Mouse (Mus musculus): ENCODE results near the gene R3hdm4. TPM values are rescaled to one million over a fixed set of nuclear protein-coding genes. Genes with fewer than 3 reads are reported as not detected.

The R3hdm4 gene
- polyA plus RNA-seq, 1 experiment from 2014 or later = 179 TPM

DNA sequence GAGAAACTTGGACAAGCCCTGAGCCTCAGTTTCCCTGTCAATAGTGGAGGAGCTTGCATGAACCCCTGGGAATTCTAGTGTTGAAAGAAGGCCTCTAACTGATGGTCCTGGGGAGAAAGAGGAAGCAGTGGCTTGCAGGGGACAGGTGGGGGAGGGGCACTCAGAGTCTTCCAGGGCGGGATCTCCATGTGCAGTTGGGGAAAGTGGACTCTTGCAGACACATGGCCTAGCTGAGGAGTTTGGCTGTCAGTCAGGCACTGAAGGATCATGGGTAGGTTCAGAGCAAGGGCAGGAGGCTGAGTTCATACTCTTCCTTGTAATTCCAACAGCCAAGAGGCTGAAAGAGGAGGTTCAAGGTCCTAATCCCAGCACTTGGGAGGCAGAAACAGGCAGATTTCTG lies 43.8 kb downstream of the R3hdm4 start:
- H3K9ac ChIP-seq = no peak overlapping the region
- ATAC-seq (ENCODE audit: insufficient number of reproducible peaks, low FRiP score, low TSS enrichment, low read depth) = no peak
- H3K9me3 ChIP-seq (replicated peaks) = no peaks in the 10 kb centered on the region
- no peaks in the 10 kb centered on the region for H3K36me3 ChIP-seq
- no peak overlapping the region for H3K27ac ChIP-seq (replicated peaks)
- peaks cover 49% of the 10 kb centered on the region for H3K4me1 ChIP-seq
- H3K27me3 ChIP-seq = no peaks in the 10 kb centered on the region; the same call in 1 of the 2 replicates
- H3K4me3 ChIP-seq (replicated peaks) = no peak overlapping the region
- no peak overlapping the region for H3K4me2 ChIP-seq (replicated peaks)
- WGBS = 68% methylated on average over 1 of the region's 1 CpGs

DNA sequence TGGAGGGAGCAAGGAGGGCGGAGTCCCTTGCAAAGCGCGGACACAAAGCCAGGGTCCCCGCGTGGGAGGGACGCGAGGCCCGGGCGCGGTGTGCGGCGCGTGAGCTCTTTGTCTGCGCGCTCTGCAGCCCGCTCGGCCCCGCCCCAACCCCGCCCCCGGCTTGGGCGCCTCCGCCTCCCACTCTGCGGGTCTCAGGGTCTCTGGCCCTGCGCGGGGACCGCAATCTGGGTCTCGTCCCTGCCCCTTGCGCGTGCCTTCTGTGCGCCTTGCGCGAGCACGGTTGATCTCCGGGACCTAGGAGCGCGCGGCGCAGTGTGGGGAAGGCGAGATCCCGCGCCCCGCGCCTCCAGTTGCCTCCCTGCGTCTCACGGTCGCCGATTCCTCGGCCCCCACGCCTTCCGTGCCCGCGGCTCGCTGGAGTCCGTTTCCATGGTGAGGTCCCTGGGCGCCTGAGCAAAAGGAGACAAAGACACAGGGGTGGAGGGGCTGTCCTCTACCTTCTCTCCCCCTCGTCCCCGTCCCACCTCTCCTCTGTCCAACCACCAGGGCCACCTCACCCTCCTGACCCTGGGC lies 46.6 kb downstream of the R3hdm4 start, which contains the start of the genes Prtn3 and Plppr3:
Prtn3 (plus strand) TSS at position 187 of the 573 bp plus-strand sequence.
Plppr3 (minus strand) TSS at position 345 of the 573 bp plus-strand sequence.
- Histone ChIP-seq H3K9ac (peak within 1 kb of the TSS; percentile 81), H3K4me2 (replicated peaks) (peak within 1 kb of the TSS; percentile 93), H3K27me3 (no peaks in the 10 kb centered on the region), H3K4me3 (replicated peaks) (peak within 1 kb of the TSS; percentile 72), H3K36me3 (peaks cover 10% of the 10 kb centered on the region; the same call in 1 of the 2 replicates), H3K27ac (replicated peaks) (peak within 1 kb of the TSS; percentile 81), H3K4me1 (peaks cover 34% of the 10 kb centered on the region), H3K9me3 (replicated peaks) (no peaks in the 10 kb centered on the region)
- ATAC-seq (ENCODE audit: insufficient number of reproducible peaks, low FRiP score, low TSS enrichment, low read depth) = peak; percentile 90
- WGBS = under 1% methylated on average over 55 of the region's 57 CpGs

GRCm38 (mm10) chr10:79873715-79874289 lies 47.2 kb downstream of the R3hdm4 start:
- Histone ChIP-seq H3K4me3 (replicated peaks) (peak overlapping the region; percentile 72), H3K27me3 (no peaks in the 10 kb centered on the region), H3K9ac (peak overlapping the region; percentile 81), H3K36me3 (peaks cover 10% of the 10 kb centered on the region; the same call in 1 of the 2 replicates), H3K4me2 (replicated peaks) (peak overlapping the region; percentile 93), H3K27ac (replicated peaks) (peak overlapping the region; percentile 81), H3K9me3 (replicated peaks) (no peaks in the 10 kb centered on the region), H3K4me1 (peaks cover 34% of the 10 kb centered on the region)
- 1% methylated on average over 26 of the region's 26 CpGs for WGBS
- no peak for ATAC-seq (ENCODE audit: insufficient number of reproducible peaks, low FRiP score, low TSS enrichment, low read depth)

- 0 out of 2 replicates have a peak overlapping the region, but pooled peaks have one; percentile 39 for H3K27ac ChIP-seq (replicated peaks)
- H3K4me1 ChIP-seq = peaks cover 34% of the 10 kb centered on the region
These were observed 47.7 kb downstream of the R3hdm4 start for GRCm38 (mm10) chr10:79873313-79873712.

DNA sequence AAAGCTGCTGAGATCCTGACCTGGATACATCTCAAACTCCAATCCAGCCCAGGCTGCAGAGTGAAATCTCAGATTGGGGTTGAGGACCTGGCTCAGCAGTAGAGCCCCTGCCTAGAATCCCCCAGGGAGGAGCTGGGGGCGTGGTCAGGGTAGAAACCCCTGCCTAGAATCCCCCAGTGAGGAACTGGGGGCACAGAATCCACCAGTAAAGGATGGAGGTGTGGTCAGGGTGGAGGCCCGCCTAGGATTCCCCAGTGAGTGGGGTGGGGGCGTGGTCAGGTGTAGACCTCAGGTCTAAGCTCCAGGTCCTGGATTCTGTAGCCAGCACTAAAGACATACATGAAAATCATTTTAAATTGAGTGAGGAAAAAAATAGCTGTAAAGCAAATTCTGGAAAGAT lies 48.1 kb downstream of the R3hdm4 start:
- H3K4me1 ChIP-seq = peaks cover 33% of the 10 kb centered on the region
- H3K9me3 ChIP-seq (replicated peaks) = no peaks in the 10 kb centered on the region
- H3K36me3 ChIP-seq = peaks cover 10% of the 10 kb centered on the region; the same call in 1 of the 2 replicates
- no peaks in the 10 kb centered on the region for H3K27me3 ChIP-seq
- H3K9ac ChIP-seq = no peak overlapping the region
- no peak overlapping the region for H3K27ac ChIP-seq (replicated peaks)
- H3K4me3 ChIP-seq (replicated peaks) = peak overlapping the region; percentile 72
- 47% methylated on average over 3 of the region's 3 CpGs for WGBS
- no peak for ATAC-seq (ENCODE audit: insufficient number of reproducible peaks, low FRiP score, low TSS enrichment, low read depth)
- H3K4me2 ChIP-seq (replicated peaks) = peak overlapping the region; percentile 93

More at GRCm38 (mm10) chr10:79873313-79873712, 47.7 kb downstream of the R3hdm4 start:
- Histone ChIP-seq H3K27me3 (no peaks in the 10 kb centered on the region), H3K4me2 (replicated peaks) (peak overlapping the region; percentile 93), H3K36me3 (peaks cover 10% of the 10 kb centered on the region; the same call in 1 of the 2 replicates), H3K9me3 (replicated peaks) (no peaks in the 10 kb centered on the region), H3K4me3 (replicated peaks) (peak overlapping the region; percentile 72), H3K9ac (0 out of 2 replicates have a peak overlapping the region, but pooled peaks have one; percentile 81)
- ATAC-seq (ENCODE audit: insufficient number of reproducible peaks, low FRiP score, low TSS enrichment, low read depth) = no peak
- 3% methylated on average over 6 of the region's 6 CpGs for WGBS

- no peak overlapping the region for H3K4me3 ChIP-seq (replicated peaks)
- no peak for ATAC-seq (ENCODE audit: insufficient number of reproducible peaks, low FRiP score, low TSS enrichment, low read depth)
- H3K9me3 ChIP-seq (replicated peaks) = no peaks in the 10 kb centered on the region
- 90% methylated on average over 8 of the region's 8 CpGs for WGBS
- no peaks in the 10 kb centered on the region for H3K27me3 ChIP-seq
- H3K4me2 ChIP-seq (replicated peaks) = no peak overlapping the region
- H3K27ac ChIP-seq (replicated peaks) = no peak overlapping the region
- no peak overlapping the region for H3K9ac ChIP-seq
- H3K4me1 ChIP-seq = peaks cover 26% of the 10 kb centered on the region
- peaks cover 10% of the 10 kb centered on the region; the same call in 1 of the 2 replicates for H3K36me3 ChIP-seq
These were observed 49.2 kb downstream of the R3hdm4 start for GRCm38 (mm10) chr10:79871845-79872244.

DNA sequence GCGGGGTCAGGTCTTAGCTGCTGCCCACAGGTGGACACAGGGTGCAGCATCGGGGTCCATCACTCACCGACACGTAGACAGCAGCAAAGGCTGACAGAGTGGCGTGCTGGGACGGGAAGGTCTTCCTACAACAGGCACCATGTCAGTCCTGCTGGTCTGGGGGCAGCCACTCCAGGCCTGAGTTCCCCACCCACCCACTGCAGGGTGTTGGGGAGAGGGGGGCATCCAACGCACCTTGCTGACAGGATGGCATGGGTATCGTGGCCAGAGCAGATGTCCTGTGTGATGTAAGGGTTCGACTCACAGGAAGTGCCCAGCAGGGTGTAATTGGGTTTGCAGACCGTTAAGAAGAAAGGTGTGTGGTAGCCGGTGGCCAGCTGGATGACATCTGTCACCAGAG lies 54.4 kb downstream of the R3hdm4 start:
- no peak overlapping the region for H3K27ac ChIP-seq (replicated peaks)
- no peak for ATAC-seq (ENCODE audit: insufficient number of reproducible peaks, low FRiP score, low TSS enrichment, low read depth)
- H3K4me2 ChIP-seq (replicated peaks) = no peak overlapping the region
- H3K36me3 ChIP-seq = peaks cover 54% of the 10 kb centered on the region
- no peaks in the 10 kb centered on the region for H3K9me3 ChIP-seq (replicated peaks)
- H3K27me3 ChIP-seq = no peaks in the 10 kb centered on the region
- peaks cover 17% of the 10 kb centered on the region for H3K4me1 ChIP-seq
- H3K4me3 ChIP-seq (replicated peaks) = no peak overlapping the region
- WGBS = 74% methylated on average over 11 of the region's 11 CpGs
- no peak overlapping the region for H3K9ac ChIP-seq

DNA sequence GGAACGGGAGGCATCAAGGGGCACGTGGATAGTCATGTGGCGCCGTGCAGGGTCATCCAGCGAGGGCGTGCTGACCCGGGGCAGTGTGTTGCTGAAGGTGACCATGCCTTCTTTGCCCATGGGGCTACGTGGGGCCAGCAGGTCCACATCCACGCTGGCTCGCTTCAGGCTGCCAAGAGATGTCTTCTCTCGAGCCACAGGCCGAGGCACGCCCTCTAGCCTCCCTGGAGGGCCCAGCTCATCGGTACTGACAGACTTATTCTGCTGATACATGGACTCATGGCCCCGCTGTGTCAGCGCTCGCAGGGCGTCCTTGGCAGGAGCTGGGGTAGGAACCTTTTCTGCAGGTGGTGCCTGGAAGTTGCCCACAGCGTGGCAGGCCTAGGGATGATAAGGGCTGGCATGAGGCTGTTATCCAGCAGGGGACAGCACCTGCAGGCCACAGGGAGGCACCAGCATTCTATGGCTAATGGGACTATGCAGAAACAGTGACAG lies 55.2 kb downstream of the R3hdm4 start:
- ATAC-seq (ENCODE audit: insufficient number of reproducible peaks, low FRiP score, low TSS enrichment, low read depth) = no peak
- WGBS = 67% methylated on average over 19 of the region's 19 CpGs
- Histone ChIP-seq H3K9ac (no peak overlapping the region), H3K4me2 (replicated peaks) (no peak overlapping the region), H3K4me3 (replicated peaks) (no peak overlapping the region), H3K27me3 (no peaks in the 10 kb centered on the region), H3K36me3 (peaks cover 56% of the 10 kb centered on the region), H3K4me1 (peaks cover 24% of the 10 kb centered on the region), H3K27ac (replicated peaks) (no peak overlapping the region), H3K9me3 (replicated peaks) (no peaks in the 10 kb centered on the region)

DNA sequence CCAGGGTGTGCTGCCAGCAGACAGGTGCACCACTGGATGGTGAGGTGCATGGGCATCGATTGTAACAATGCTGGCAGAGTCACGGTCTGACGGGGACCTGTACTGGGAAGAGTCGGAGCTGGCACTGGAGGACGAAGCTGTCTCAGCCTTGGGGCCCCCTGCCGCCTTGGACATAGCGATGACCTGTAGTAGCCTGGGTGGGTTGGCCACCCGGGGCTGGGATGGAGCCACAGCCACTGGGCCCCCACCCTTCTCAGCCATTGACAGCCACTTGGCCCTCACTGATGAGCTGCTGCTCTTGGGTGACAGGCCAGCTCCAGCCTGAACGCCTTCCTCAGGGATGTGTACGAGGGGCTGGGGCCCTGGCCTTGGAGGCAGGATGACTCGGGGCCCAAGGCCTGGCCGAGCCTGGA lies 55.8 kb downstream of the R3hdm4 start:
- no peaks in the 10 kb centered on the region for H3K27me3 ChIP-seq
- WGBS = 56% methylated on average over 12 of the region's 12 CpGs
- H3K36me3 ChIP-seq = peaks cover 62% of the 10 kb centered on the region
- peaks cover 31% of the 10 kb centered on the region for H3K4me1 ChIP-seq
- no peak overlapping the region for H3K4me2 ChIP-seq (replicated peaks)
- peak; percentile 22; the same call in 1 of the 2 replicates for ATAC-seq (ENCODE audit: insufficient number of reproducible peaks, low FRiP score, low TSS enrichment, low read depth)
- no peaks in the 10 kb centered on the region for H3K9me3 ChIP-seq (replicated peaks)
- no peak overlapping the region for H3K9ac ChIP-seq
- no peak overlapping the region for H3K4me3 ChIP-seq (replicated peaks)
- 0 out of 2 replicates have a peak overlapping the region, but pooled peaks have one; percentile 13 for H3K27ac ChIP-seq (replicated peaks)

GRCm38 (mm10) chr10:79864351-79865188 lies 56.4 kb downstream of the R3hdm4 start:
- Histone ChIP-seq H3K4me2 (replicated peaks) (no peak overlapping the region), H3K27me3 (no peaks in the 10 kb centered on the region), H3K27ac (replicated peaks) (0 out of 2 replicates have a peak overlapping the region, but pooled peaks have one; percentile 13), H3K9ac (no peak overlapping the region), H3K36me3 (peaks cover 65% of the 10 kb centered on the region), H3K4me1 (peaks cover 37% of the 10 kb centered on the region), H3K9me3 (replicated peaks) (no peaks in the 10 kb centered on the region), H3K4me3 (replicated peaks) (no peak overlapping the region)
- 0 out of 2 replicates have a peak, but pooled peaks have one; percentile 1 for ATAC-seq (ENCODE audit: insufficient number of reproducible peaks, low FRiP score, low TSS enrichment, low read depth)
- 47% methylated on average over 10 of the region's 10 CpGs for WGBS

GRCm38 (mm10) chr10:79862925-79863324 lies 58.1 kb downstream of the R3hdm4 start:
- ATAC-seq (ENCODE audit: insufficient number of reproducible peaks, low FRiP score, low TSS enrichment, low read depth) = no peak
- peaks cover 76% of the 10 kb centered on the region for H3K36me3 ChIP-seq
- no peak overlapping the region for H3K4me2 ChIP-seq (replicated peaks)
- H3K9me3 ChIP-seq (replicated peaks) = no peaks in the 10 kb centered on the region
- WGBS = 61% methylated on average over 10 of the region's 10 CpGs
- no peaks in the 10 kb centered on the region for H3K27me3 ChIP-seq
- peak overlapping the region; percentile 22; the same call in 1 of the 2 replicates for H3K27ac ChIP-seq (replicated peaks)
- peaks cover 53% of the 10 kb centered on the region for H3K4me1 ChIP-seq
- H3K4me3 ChIP-seq (replicated peaks) = no peak overlapping the region
- H3K9ac ChIP-seq = no peak overlapping the region

Measured in embryonic facial prominence, embryonic 15.5 days (tissue).